Mouse (Mus musculus) thymus, postnatal 25 days (tissue): ENCODE data around the gene Ldb3.

Experiments used
- DNase-seq: peaks from one replicate; pipeline ENCODE4 v3.0.0; 2022

The Ldb3 gene

GRCm38 (mm10) chr14:34590017-34590570, 1.6 kb upstream of the Ldb3 start:
- DNase-seq: no peak

GRCm38 (mm10) chr14:34589185-34589713, 767 bp upstream of the Ldb3 start:
- DNase-seq: no peak

GRCm38 (mm10) chr14:34588005-34588404, 477 bp downstream of the Ldb3 start:
- no peak for DNase-seq

- DNase-seq: no peak
Observed at GRCm38 (mm10) chr14:34586871-34587270, 1.6 kb downstream of the Ldb3 start.

- DNase-seq: no peak
Observed at GRCm38 (mm10) chr14:34585358-34586105, 3.0 kb downstream of the Ldb3 start.

- DNase-seq: no peak
Observed at GRCm38 (mm10) chr14:34582740-34583427, 5.6 kb downstream of the Ldb3 start.

GRCm38 (mm10) chr14:34576858-34577257, 11.6 kb downstream of the Ldb3 start:
- DNase-seq: no peak

- no peak for DNase-seq
Observed at GRCm38 (mm10) chr14:34574068-34574467, 14.4 kb downstream of the Ldb3 start.

- DNase-seq: no peak
Observed at GRCm38 (mm10) chr14:34573348-34573913, 15.1 kb downstream of the Ldb3 start.

- DNase-seq: no peak
Observed at GRCm38 (mm10) chr14:34571610-34572387, 16.7 kb downstream of the Ldb3 start.

GRCm38 (mm10) chr14:34570903-34571302, 17.6 kb downstream of the Ldb3 start:
- no peak for DNase-seq

- peak; percentile 60 for DNase-seq
Observed at GRCm38 (mm10) chr14:34570294-34570693, 18.2 kb downstream of the Ldb3 start.

GRCm38 (mm10) chr14:34569534-34570194, 18.8 kb downstream of the Ldb3 start:
- no peak for DNase-seq

GRCm38 (mm10) chr14:34568626-34569025, 19.9 kb downstream of the Ldb3 start:
- no peak for DNase-seq

GRCm38 (mm10) chr14:34567697-34568096, 20.8 kb downstream of the Ldb3 start:
- no peak for DNase-seq

- DNase-seq: no peak
Observed at GRCm38 (mm10) chr14:34566530-34566929, 22.0 kb downstream of the Ldb3 start.

- no peak for DNase-seq
Observed at GRCm38 (mm10) chr14:34565711-34566110, 22.8 kb downstream of the Ldb3 start.

GRCm38 (mm10) chr14:34564646-34565045, 23.8 kb downstream of the Ldb3 start:
- no peak for DNase-seq

- no peak for DNase-seq
Observed at GRCm38 (mm10) chr14:34562393-34562792, 26.1 kb downstream of the Ldb3 start.

GRCm38 (mm10) chr14:34561647-34562046, 26.8 kb downstream of the Ldb3 start:
- no peak for DNase-seq

- DNase-seq: no peak
Observed at GRCm38 (mm10) chr14:34558947-34559346, 29.5 kb downstream of the Ldb3 start.

GRCm38 (mm10) chr14:34555211-34555610, 33.3 kb downstream of the Ldb3 start:
- DNase-seq: no peak
